Mouse (Mus musculus) midbrain, embryonic 13.5 days (tissue): ENCODE data around the gene Zfp951. TPM values are rescaled to one million over a fixed set of nuclear protein-coding genes. Genes with fewer than 3 reads are reported as not detected.
"Not testable (repeated sequence)": the region's sequence is repeated elsewhere in the genome, so short reads cannot be mapped to it uniquely, and the experiment has no call there.

ENCODE experiments used
- ATAC-seq: fragments of 200-750 bp; cut with Nextera tagmentation; 2 replicates; pipeline ENCODE4 v1.8.0; 2017; ENCODE audit warnings: mild to moderate bottlenecking, moderate TSS enrichment, moderate library complexity
- H3K27ac ChIP-seq: fragments of 300-500 bp; sonication (generic); 2 replicates; pipeline ENCODE4 v1.5.1; 2015; ENCODE audit warnings: inconsistent platforms, mild to moderate bottlenecking, moderate library complexity
- H3K27me3 ChIP-seq: fragments of 300-500 bp; sonication (generic); 2 replicates; pipeline ENCODE4 v1.6.1; 2015; ENCODE audit warnings: mild to moderate bottlenecking, inconsistent platforms
- H3K36me3 ChIP-seq: fragments of 300-500 bp; sonication (generic); 2 replicates; pipeline ENCODE4 v1.6.1; 2015; ENCODE audit warnings: mild to moderate bottlenecking, inconsistent platforms
- H3K4me1 ChIP-seq: fragments of 300-500 bp; sonication (generic); replicated peaks from 2 replicates; pipeline ENCODE4 v1.6.1; 2015; ENCODE audit warnings: inconsistent platforms
- H3K4me2 ChIP-seq: fragments of 300-500 bp; sonication (generic); replicated peaks from 2 replicates; pipeline ENCODE4 v1.6.1; 2015; ENCODE audit warnings: moderate library complexity, mild to moderate bottlenecking, inconsistent platforms
- H3K4me3 ChIP-seq: fragments of 300-500 bp; sonication (generic); replicated peaks from 2 replicates; pipeline ENCODE4 v1.5.1; 2015; ENCODE audit warnings: mild to moderate bottlenecking, inconsistent platforms
- H3K9ac ChIP-seq: fragments of 300-500 bp; sonication (generic); replicated peaks from 2 replicates; pipeline ENCODE4 v1.6.1; 2015; ENCODE audit warnings: mild to moderate bottlenecking, inconsistent platforms
- H3K9me3 ChIP-seq: fragments of 300-500 bp; sonication (generic); 2 replicates; pipeline ENCODE4 v1.6.1; 2016; ENCODE audit warnings: mild to moderate bottlenecking, inconsistent platforms
- WGBS: fragments of 180-500 bp; shearing (Covaris S2); methylation state at CpG from one replicate; pipeline ENCODE4 v1.1.7; 2015; 5-methylcytosine and 5-hydroxymethylcytosine counted together
- polyA plus RNA-seq: library from polyadenylated mRNA; unstranded; fragments of >200 nt; fragmentation: Nextera tagmentation; extraction: Ambion mirVana; gene quantifications from 2 replicates; pipeline ENCODE4 v1.2.1, GENCODE M21; 2015

Zfp951 gene
- polyA plus RNA-seq: 2.7 and 3.2 TPM in 2 replicates

- WGBS: 47% methylated on average over 11 of the region's 12 CpGs
- 0 out of 2 replicates have a peak within 1 kb of the TSS, but pooled peaks have one; percentile 19 for H3K4me2 ChIP-seq
- not testable (repeated sequence) for H3K27ac ChIP-seq, H3K27me3 ChIP-seq, H3K36me3 ChIP-seq, H3K9ac ChIP-seq, H3K4me1 ChIP-seq
- H3K4me3 ChIP-seq: peak within 1 kb of the TSS; percentile 29
- peaks cover 19% of the 10 kb centered on the region for H3K9me3 ChIP-seq
- peak; percentile 94 for ATAC-seq
These were observed at the start of gene Zfp951 for GRCm38 (mm10) chr5:104859962-104860525. Gene Zfp951 (minus strand): TSS chr5:104860070.

GRCm38 (mm10) chr5:104906556-104906955 is 46.7 kb upstream of the Zfp951 start:
- WGBS: 86% methylated on average over 5 of the region's 5 CpGs
- not testable (repeated sequence) for H3K9me3 ChIP-seq, H3K36me3 ChIP-seq, H3K9ac ChIP-seq, H3K4me1 ChIP-seq, H3K27me3 ChIP-seq, ATAC-seq, H3K4me2 ChIP-seq, H3K27ac ChIP-seq, H3K4me3 ChIP-seq

GRCm38 (mm10) chr5:104859045-104859961 is 567 bp downstream of the Zfp951 start:
- H3K4me1 ChIP-seq, H3K27ac ChIP-seq, H3K27me3 ChIP-seq, H3K9ac ChIP-seq, H3K36me3 ChIP-seq: not testable (repeated sequence)
- H3K4me2 ChIP-seq: 0 out of 2 replicates have a peak overlapping the region, but pooled peaks have one; percentile 19
- peaks cover 24% of the 10 kb centered on the region for H3K9me3 ChIP-seq
- peak overlapping the region; percentile 29 for H3K4me3 ChIP-seq
- 54% methylated on average over 10 of the region's 15 CpGs for WGBS
- peak; percentile 87 for ATAC-seq

DNA sequence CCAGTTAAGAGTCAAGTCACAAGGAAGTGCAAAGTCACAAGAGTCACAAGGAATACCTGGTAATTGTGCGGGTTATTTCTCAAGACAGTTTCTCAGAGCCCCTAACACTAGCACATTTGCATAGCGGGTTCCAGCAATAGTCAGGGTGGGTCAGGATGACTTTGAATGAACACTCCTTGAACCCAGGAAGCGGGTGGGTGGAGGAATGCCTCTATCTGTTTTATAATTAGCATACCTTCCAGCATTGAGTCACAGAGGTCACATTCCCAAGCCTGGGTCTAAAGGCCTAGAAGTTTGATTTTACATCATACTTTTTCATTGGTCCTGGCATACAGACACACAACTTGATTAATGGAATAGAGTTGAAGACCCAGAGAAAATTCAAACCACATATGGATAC is 5.3 kb downstream of the Zfp951 start:
- H3K27me3 ChIP-seq, H3K27ac ChIP-seq, H3K4me3 ChIP-seq, ATAC-seq, H3K4me1 ChIP-seq, H3K9ac ChIP-seq, H3K36me3 ChIP-seq, H3K4me2 ChIP-seq: not testable (repeated sequence)
- 81% methylated on average over 3 of the region's 3 CpGs for WGBS
- H3K9me3 ChIP-seq: peaks cover 36% of the 10 kb centered on the region

- H3K4me3 ChIP-seq: no peak overlapping the region
- no peaks in the 10 kb centered on the region for H3K4me1 ChIP-seq
- peaks cover 49% of the 10 kb centered on the region for H3K9me3 ChIP-seq
- H3K36me3 ChIP-seq: 0 out of 2 replicates have a peak, but pooled peaks cover 2% of the 10 kb centered on the region
- no peak overlapping the region for H3K27ac ChIP-seq
- H3K4me2 ChIP-seq: no peak overlapping the region
- H3K9ac ChIP-seq: no peak overlapping the region
- no peak for ATAC-seq
- H3K27me3 ChIP-seq: no peaks in the 10 kb centered on the region
These were observed 26.5 kb downstream of the Zfp951 start for GRCm38 (mm10) chr5:104833330-104833729.

GRCm38 (mm10) chr5:104829611-104830010 is 30.3 kb downstream of the Zfp951 start:
- no peak for ATAC-seq

GRCm38 (mm10) chr5:104770138-104770537 is 89.7 kb downstream of the Zfp951 start:
- not testable (repeated sequence) for H3K36me3 ChIP-seq, H3K4me2 ChIP-seq, H3K4me1 ChIP-seq, H3K27me3 ChIP-seq, ATAC-seq, H3K27ac ChIP-seq, H3K4me3 ChIP-seq, H3K9ac ChIP-seq
- 80% methylated on average over 6 of the region's 6 CpGs for WGBS
- H3K9me3 ChIP-seq: peaks cover 29% of the 10 kb centered on the region

More at GRCm38 (mm10) chr5:104829611-104830010, 30.3 kb downstream of the Zfp951 start:
- Histone ChIP-seq H3K4me2 (no peak overlapping the region), H3K9ac (no peak overlapping the region), H3K27me3 (no peaks in the 10 kb centered on the region), H3K9me3 (peaks cover 54% of the 10 kb centered on the region), H3K4me1 (no peaks in the 10 kb centered on the region), H3K27ac (no peak overlapping the region), H3K36me3 (no peaks in the 10 kb centered on the region), H3K4me3 (no peak overlapping the region)
- WGBS: 69% methylated on average over 1 of the region's 1 CpGs

Other genes with a start within 250 kb of the Zfp951 start
- 0.24 and 0.42 TPM in 2 replicates for gene Abcg3, start 122.6 kb upstream of the Zfp951 start, polyA plus RNA-seq